Mouse (Mus musculus): ENCODE measurements around the gene Cgref1. TPM values are rescaled to one million over a fixed set of nuclear protein-coding genes. Genes with fewer than 3 reads are reported as not detected.

Gene Cgref1
- polyA plus RNA-seq, 1 experiment, result not detected

- Histone ChIP-seq H3K4me3 (ENCODE audit: insufficient read depth, low read length) (0 out of 2 replicates have a peak overlapping the region, but pooled peaks have one; percentile 4), H3K27ac (ENCODE audit: insufficient read depth, low read depth, low read length) (peak overlapping the region; percentile 95), H3K4me1 (ENCODE audit: control insufficient read depth, insufficient read depth, low read length) (peaks cover 44% of the 10 kb centered on the region)
- TF ChIP-seq POLR2A (IDR thresholded peaks at IDR 0.05; ENCODE audit: borderline replicate concordance, low read depth, low read length) (no peak), CTCF (IDR thresholded peaks at IDR 0.05; ENCODE audit: low read depth, low read length) (no peak)
Measured at GRCm38 (mm10) chr5:30961545-30962505, 16.4 kb upstream of the Cgref1 start.

GRCm38 (mm10) chr5:30960814-30961213 is 15.4 kb upstream of the Cgref1 start:
- peak overlapping the region; percentile 56 for H3K4me3 ChIP-seq (ENCODE audit: insufficient read depth, low read length)
- peak overlapping the region; percentile 95 for H3K27ac ChIP-seq (ENCODE audit: insufficient read depth, low read depth, low read length)
- H3K4me1 ChIP-seq (ENCODE audit: control insufficient read depth, insufficient read depth, low read length), result peaks cover 38% of the 10 kb centered on the region
- TF ChIP-seq CTCF (IDR thresholded peaks at IDR 0.05; ENCODE audit: low read depth, low read length) (no peak), POLR2A (IDR thresholded peaks at IDR 0.05; ENCODE audit: borderline replicate concordance, low read depth, low read length) (no peak)

- Histone ChIP-seq H3K4me3 (ENCODE audit: insufficient read depth, low read length) (peak within 1 kb of the TSS; percentile 89), H3K27ac (ENCODE audit: insufficient read depth, low read depth, low read length) (peak within 1 kb of the TSS; percentile 95), H3K4me1 (ENCODE audit: control insufficient read depth, insufficient read depth, low read length) (peaks cover 33% of the 10 kb centered on the region)
- TF ChIP-seq POLR2A (IDR thresholded peaks at IDR 0.05; ENCODE audit: borderline replicate concordance, low read depth, low read length) (no peak), CTCF (IDR thresholded peaks at IDR 0.05; ENCODE audit: low read depth, low read length) (no peak)
Measured at GRCm38 (mm10) chr5:30959966-30960501, 14.6 kb upstream of the Cgref1 start, which contains the start of gene Preb. TSS of gene Preb (minus strand) at chr5:30960361.

- TF ChIP-seq POLR2A (IDR thresholded peaks at IDR 0.05; ENCODE audit: borderline replicate concordance, low read depth, low read length), result no peak
- TF ChIP-seq CTCF (IDR thresholded peaks at IDR 0.05; ENCODE audit: low read depth, low read length), result no peak
- peaks cover 33% of the 10 kb centered on the region for H3K4me1 ChIP-seq (ENCODE audit: control insufficient read depth, insufficient read depth, low read length)
- H3K27ac ChIP-seq (ENCODE audit: insufficient read depth, low read depth, low read length), result peak overlapping the region; percentile 67
- H3K4me3 ChIP-seq (ENCODE audit: insufficient read depth, low read length), result peak overlapping the region; percentile 89
Measured at GRCm38 (mm10) chr5:30959198-30959854, 13.9 kb upstream of the Cgref1 start.

GRCm38 (mm10) chr5:30957891-30958290 is 12.5 kb upstream of the Cgref1 start:
- H3K4me1 ChIP-seq (ENCODE audit: control insufficient read depth, insufficient read depth, low read length), result peaks cover 35% of the 10 kb centered on the region
- H3K4me3 ChIP-seq (ENCODE audit: insufficient read depth, low read length), result no peak overlapping the region; the same call in 1 of the 2 replicates
- no peak overlapping the region for H3K27ac ChIP-seq (ENCODE audit: insufficient read depth, low read depth, low read length)
- TF ChIP-seq POLR2A (IDR thresholded peaks at IDR 0.05; ENCODE audit: borderline replicate concordance, low read depth, low read length) (no peak), CTCF (IDR thresholded peaks at IDR 0.05; ENCODE audit: low read depth, low read length) (no peak)

- Histone ChIP-seq H3K4me1 (ENCODE audit: control insufficient read depth, insufficient read depth, low read length) (peaks cover 20% of the 10 kb centered on the region), H3K4me3 (ENCODE audit: insufficient read depth, low read length) (no peak overlapping the region), H3K27ac (ENCODE audit: insufficient read depth, low read depth, low read length) (no peak overlapping the region)
- TF ChIP-seq POLR2A (IDR thresholded peaks at IDR 0.05; ENCODE audit: borderline replicate concordance, low read depth, low read length), result no peak
- no peak for TF ChIP-seq CTCF (IDR thresholded peaks at IDR 0.05; ENCODE audit: low read depth, low read length)
Measured at GRCm38 (mm10) chr5:30955751-30956150, 10.4 kb upstream of the Cgref1 start.

GRCm38 (mm10) chr5:30954556-30954955 is 9.2 kb upstream of the Cgref1 start:
- TF ChIP-seq POLR2A (IDR thresholded peaks at IDR 0.05; ENCODE audit: borderline replicate concordance, low read depth, low read length) (no peak), CTCF (IDR thresholded peaks at IDR 0.05; ENCODE audit: low read depth, low read length) (no peak)
- Histone ChIP-seq H3K4me3 (ENCODE audit: insufficient read depth, low read length) (no peak overlapping the region), H3K27ac (ENCODE audit: insufficient read depth, low read depth, low read length) (no peak overlapping the region), H3K4me1 (ENCODE audit: control insufficient read depth, insufficient read depth, low read length) (peaks cover 23% of the 10 kb centered on the region)

- Histone ChIP-seq H3K4me3 (ENCODE audit: insufficient read depth, low read length) (no peak overlapping the region), H3K27ac (ENCODE audit: insufficient read depth, low read depth, low read length) (no peak overlapping the region), H3K4me1 (ENCODE audit: control insufficient read depth, insufficient read depth, low read length) (peaks cover 27% of the 10 kb centered on the region)
- TF ChIP-seq POLR2A (IDR thresholded peaks at IDR 0.05; ENCODE audit: borderline replicate concordance, low read depth, low read length), result no peak
- no peak for TF ChIP-seq CTCF (IDR thresholded peaks at IDR 0.05; ENCODE audit: low read depth, low read length)
Measured at GRCm38 (mm10) chr5:30954065-30954464, 8.7 kb upstream of the Cgref1 start.

- Histone ChIP-seq H3K4me3 (ENCODE audit: insufficient read depth, low read length) (no peak overlapping the region), H3K4me1 (ENCODE audit: control insufficient read depth, insufficient read depth, low read length) (peaks cover 13% of the 10 kb centered on the region), H3K27ac (ENCODE audit: insufficient read depth, low read depth, low read length) (no peak overlapping the region)
- TF ChIP-seq POLR2A (IDR thresholded peaks at IDR 0.05; ENCODE audit: borderline replicate concordance, low read depth, low read length), result no peak
Measured at GRCm38 (mm10) chr5:30952551-30952950, 7.2 kb upstream of the Cgref1 start.
